Mouse (Mus musculus): ENCODE results near the gene Slc16a1. TPM values are rescaled to one million over a fixed set of nuclear protein-coding genes. Genes with fewer than 3 reads are reported as not detected.

Gene Slc16a1
- polyA plus RNA-seq, 1 experiment from 2014 or later = 45.1 TPM

GRCm38 (mm10) chr3:104636491-104636890, 2.0 kb upstream of the Slc16a1 start:
- Histone ChIP-seq H3K4me1 (replicated peaks; ENCODE audit: control insufficient read depth, insufficient read depth, low read length) (peaks cover 3% of the 10 kb centered on the region; the same call in 1 of the 2 replicates), H3K27ac (ENCODE audit: low read depth, low read length) (no peak overlapping the region), H3K9ac (ENCODE audit: low read length) (no peak overlapping the region), H3K36me3 (ENCODE audit: control insufficient read depth, insufficient read depth, low read length) (no peaks in the 10 kb centered on the region), H3K27me3 (ENCODE audit: control insufficient read depth, insufficient read depth, low read length) (no peaks in the 10 kb centered on the region), H3K4me3 (ENCODE audit: low read depth, low read length) (no peak overlapping the region), H3K4me2 (ENCODE audit: low read depth, low read length, severe bottlenecking) (no peak overlapping the region), H3K9me3 (ENCODE audit: control insufficient read depth, low read length) (no peaks in the 10 kb centered on the region)
- WGBS = 95% methylated on average over 2 of the region's 2 CpGs
- DNase-seq (ENCODE audit: low spot score) (no peak), ATAC-seq (replicated peaks; ENCODE audit: low FRiP score) (no peak)

DNA sequence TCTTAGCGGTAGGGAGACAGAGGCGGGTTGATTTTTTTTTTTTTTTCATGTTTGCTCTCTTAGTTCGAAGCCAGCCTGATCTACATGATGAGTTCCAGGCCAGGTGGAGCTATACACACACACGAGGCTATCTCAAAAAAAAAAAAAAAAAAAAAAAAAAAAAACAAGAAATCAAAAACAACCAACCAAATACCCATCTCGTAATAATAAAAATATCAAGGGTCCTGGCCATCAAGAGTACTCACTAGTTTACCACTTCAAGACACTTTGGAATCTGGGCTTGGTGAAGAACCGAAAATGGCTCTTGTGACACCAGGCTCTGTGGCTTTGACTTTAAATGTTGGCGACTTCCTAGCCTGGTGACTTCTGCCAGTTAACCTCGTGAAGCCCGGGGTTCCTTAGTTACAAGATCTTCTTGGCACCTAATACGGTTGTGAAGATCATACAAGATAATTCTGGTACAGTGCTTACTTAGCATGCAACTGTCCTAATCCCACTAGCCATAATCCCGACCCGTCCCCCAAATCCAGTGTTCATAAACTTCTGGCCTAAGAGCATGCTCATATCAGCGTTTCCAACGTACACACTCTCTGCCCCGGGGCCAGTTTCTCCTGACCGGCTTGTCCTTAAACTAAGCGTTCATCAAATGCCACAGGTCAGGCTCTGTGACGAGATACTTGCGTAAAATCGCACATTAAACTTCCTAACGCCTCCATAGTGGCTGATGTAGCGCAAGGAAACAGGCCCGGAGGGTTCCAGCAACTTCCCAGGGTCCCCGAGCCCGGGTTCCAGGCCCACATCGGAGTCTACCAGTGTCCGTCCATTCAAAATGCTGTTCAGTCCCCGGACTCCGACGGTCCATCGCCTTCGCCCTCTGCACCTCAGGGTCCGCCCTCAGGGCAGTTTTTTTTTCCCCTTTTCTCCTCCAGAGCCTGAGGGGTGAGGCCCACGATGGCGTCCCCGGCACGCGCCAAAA, 753 bp upstream of the Slc16a1 start:
- peak; percentile 20 for ATAC-seq (replicated peaks; ENCODE audit: low FRiP score)
- no peak for DNase-seq (ENCODE audit: low spot score)
- H3K27ac ChIP-seq (ENCODE audit: low read depth, low read length) = no peak overlapping the region
- H3K4me2 ChIP-seq (ENCODE audit: low read depth, low read length, severe bottlenecking) = peak overlapping the region; percentile 82
- peaks cover 3% of the 10 kb centered on the region; the same call in 1 of the 2 replicates for H3K4me1 ChIP-seq (replicated peaks; ENCODE audit: control insufficient read depth, insufficient read depth, low read length)
- no peaks in the 10 kb centered on the region for H3K27me3 ChIP-seq (ENCODE audit: control insufficient read depth, insufficient read depth, low read length)
- WGBS = 15% methylated on average over 38 of the region's 38 CpGs
- peak overlapping the region; percentile 90 for H3K9ac ChIP-seq (ENCODE audit: low read length)
- peak overlapping the region; percentile 83 for H3K4me3 ChIP-seq (ENCODE audit: low read depth, low read length)
- no peaks in the 10 kb centered on the region for H3K36me3 ChIP-seq (ENCODE audit: control insufficient read depth, insufficient read depth, low read length)
- no peaks in the 10 kb centered on the region for H3K9me3 ChIP-seq (ENCODE audit: control insufficient read depth, low read length)

DNA sequence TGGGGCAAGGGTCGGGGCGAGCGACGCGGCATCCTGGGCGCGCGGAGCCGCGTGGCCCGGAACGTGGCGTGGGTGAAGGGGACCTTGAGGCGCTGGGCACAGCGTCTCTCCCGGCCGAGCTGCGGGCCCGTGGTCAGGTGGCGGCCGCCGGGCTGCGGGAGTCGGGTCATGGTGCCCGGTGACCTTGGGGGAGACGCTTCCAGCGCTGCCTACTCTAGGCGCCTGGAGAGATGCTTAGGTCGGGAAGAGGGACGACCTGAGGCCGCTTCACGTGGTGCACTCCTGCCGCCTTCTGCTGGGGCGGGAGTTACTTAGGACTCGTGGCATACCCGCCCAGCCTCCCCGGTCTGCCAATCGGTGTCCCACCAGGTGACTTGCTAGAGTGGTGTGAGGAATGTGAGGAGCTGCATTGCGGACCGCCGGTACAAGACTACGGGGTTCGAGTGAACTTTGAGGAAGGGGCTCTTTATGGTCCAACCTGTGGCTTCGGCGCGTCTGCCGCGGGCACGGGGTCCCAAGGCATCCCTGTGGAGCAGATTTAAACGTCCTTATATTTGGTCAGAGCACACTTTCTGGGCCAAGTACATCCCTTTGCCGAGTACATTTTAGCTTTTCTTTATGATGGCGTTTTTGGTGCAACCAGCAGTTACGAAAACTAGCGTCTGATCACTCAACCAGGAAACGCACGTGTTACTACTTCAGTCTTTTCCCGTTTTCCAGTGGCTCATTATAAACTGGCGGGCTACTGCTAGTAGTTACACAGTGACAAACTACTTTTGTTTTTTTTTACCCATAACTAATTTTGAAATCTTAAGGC, 672 bp downstream of the Slc16a1 start:
- ATAC-seq (replicated peaks; ENCODE audit: low FRiP score) (peak; percentile 60), DNase-seq (ENCODE audit: low spot score) (peak; percentile 80)
- Histone ChIP-seq H3K4me3 (ENCODE audit: low read depth, low read length) (peak overlapping the region; percentile 83), H3K9me3 (ENCODE audit: control insufficient read depth, low read length) (no peaks in the 10 kb centered on the region), H3K36me3 (ENCODE audit: control insufficient read depth, insufficient read depth, low read length) (no peaks in the 10 kb centered on the region), H3K27me3 (ENCODE audit: control insufficient read depth, insufficient read depth, low read length) (no peaks in the 10 kb centered on the region), H3K27ac (ENCODE audit: low read depth, low read length) (no peak overlapping the region), H3K4me1 (replicated peaks; ENCODE audit: control insufficient read depth, insufficient read depth, low read length) (peaks cover 3% of the 10 kb centered on the region; the same call in 1 of the 2 replicates), H3K9ac (ENCODE audit: low read length) (peak overlapping the region; percentile 90), H3K4me2 (ENCODE audit: low read depth, low read length, severe bottlenecking) (peak overlapping the region; percentile 82)
- 0% methylated on average over 54 of the region's 58 CpGs for WGBS

DNA sequence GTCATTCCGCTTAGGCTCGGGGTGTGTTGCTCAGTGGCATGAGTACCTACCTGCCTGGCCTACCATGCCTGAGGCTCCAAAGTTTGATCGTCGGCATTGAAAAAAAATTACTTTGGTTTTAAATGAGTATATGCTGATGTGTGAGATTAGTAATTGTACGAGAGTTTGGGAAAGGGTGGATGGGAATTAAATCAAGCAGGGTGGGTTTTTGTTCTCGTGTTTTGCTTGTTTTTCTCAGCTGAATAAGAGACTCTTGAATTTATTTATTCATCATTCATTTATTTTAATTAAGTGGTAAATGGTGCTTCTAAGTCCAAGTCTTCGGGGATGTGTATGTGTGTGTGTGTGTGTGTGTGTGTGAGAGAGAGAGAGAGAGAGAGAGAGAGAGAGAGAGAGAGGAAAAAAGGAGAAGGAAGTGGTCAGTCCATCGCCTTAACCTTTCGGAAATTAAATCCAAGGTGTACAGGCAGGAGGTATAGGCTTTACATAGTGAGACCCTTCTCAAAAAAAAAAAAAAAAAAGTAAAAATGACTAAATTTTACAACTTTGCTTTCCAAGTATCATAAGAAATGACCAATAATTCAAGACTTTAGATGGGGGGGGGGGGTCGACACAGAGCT, 1.4 kb downstream of the Slc16a1 start:
- Histone ChIP-seq H3K36me3 (ENCODE audit: control insufficient read depth, insufficient read depth, low read length) (no peaks in the 10 kb centered on the region), H3K9me3 (ENCODE audit: control insufficient read depth, low read length) (no peaks in the 10 kb centered on the region), H3K27me3 (ENCODE audit: control insufficient read depth, insufficient read depth, low read length) (no peaks in the 10 kb centered on the region), H3K4me3 (ENCODE audit: low read depth, low read length) (peak overlapping the region; percentile 83), H3K9ac (ENCODE audit: low read length) (peak overlapping the region; percentile 90; the same call in 1 of the 2 replicates), H3K4me2 (ENCODE audit: low read depth, low read length, severe bottlenecking) (peak overlapping the region; percentile 82), H3K27ac (ENCODE audit: low read depth, low read length) (no peak overlapping the region), H3K4me1 (replicated peaks; ENCODE audit: control insufficient read depth, insufficient read depth, low read length) (peaks cover 3% of the 10 kb centered on the region; the same call in 1 of the 2 replicates)
- ATAC-seq (replicated peaks; ENCODE audit: low FRiP score) (no peak), DNase-seq (ENCODE audit: low spot score) (no peak)
- WGBS = 15% methylated on average over 10 of the region's 10 CpGs

GRCm38 (mm10) chr3:104640855-104641254, 2.4 kb downstream of the Slc16a1 start:
- peaks cover 3% of the 10 kb centered on the region; the same call in 1 of the 2 replicates for H3K4me1 ChIP-seq (replicated peaks; ENCODE audit: control insufficient read depth, insufficient read depth, low read length)
- H3K27me3 ChIP-seq (ENCODE audit: control insufficient read depth, insufficient read depth, low read length) = no peaks in the 10 kb centered on the region
- no peak overlapping the region for H3K27ac ChIP-seq (ENCODE audit: low read depth, low read length)
- ATAC-seq (replicated peaks; ENCODE audit: low FRiP score) (no peak), DNase-seq (ENCODE audit: low spot score) (no peak)
- H3K9me3 ChIP-seq (ENCODE audit: control insufficient read depth, low read length) = no peaks in the 10 kb centered on the region
- no peak overlapping the region for H3K9ac ChIP-seq (ENCODE audit: low read length)
- H3K4me2 ChIP-seq (ENCODE audit: low read depth, low read length, severe bottlenecking) = no peak overlapping the region
- H3K36me3 ChIP-seq (ENCODE audit: control insufficient read depth, insufficient read depth, low read length) = no peaks in the 10 kb centered on the region
- H3K4me3 ChIP-seq (ENCODE audit: low read depth, low read length) = no peak overlapping the region

DNA sequence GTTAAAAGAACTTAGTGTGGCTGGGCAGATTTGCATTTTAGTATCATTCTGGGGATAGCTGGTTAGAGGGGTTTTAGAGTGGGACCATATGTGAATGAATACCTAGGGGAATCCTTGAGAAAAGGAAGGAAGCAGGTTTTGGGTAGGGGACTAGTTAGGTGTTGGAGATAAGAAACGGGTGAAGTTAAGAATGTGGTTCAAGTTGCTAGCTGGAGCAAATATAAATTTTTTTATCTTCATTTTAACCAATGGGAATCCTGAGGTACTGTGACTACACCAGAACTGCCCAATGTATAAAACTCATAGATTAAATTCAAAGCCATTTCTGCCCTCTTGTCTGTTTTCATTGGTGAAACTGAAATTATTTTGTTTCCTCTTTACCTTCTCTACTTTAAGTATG, 2.8 kb downstream of the Slc16a1 start:
- no peaks in the 10 kb centered on the region for H3K27me3 ChIP-seq (ENCODE audit: control insufficient read depth, insufficient read depth, low read length)
- no peaks in the 10 kb centered on the region for H3K9me3 ChIP-seq (ENCODE audit: control insufficient read depth, low read length)
- ATAC-seq (replicated peaks; ENCODE audit: low FRiP score) = no peak
- no peak overlapping the region for H3K4me2 ChIP-seq (ENCODE audit: low read depth, low read length, severe bottlenecking)
- 88% methylated on average over 1 of the region's 1 CpGs for WGBS
- H3K36me3 ChIP-seq (ENCODE audit: control insufficient read depth, insufficient read depth, low read length) = no peaks in the 10 kb centered on the region
- H3K27ac ChIP-seq (ENCODE audit: low read depth, low read length) = no peak overlapping the region
- no peak overlapping the region for H3K4me3 ChIP-seq (ENCODE audit: low read depth, low read length)
- H3K4me1 ChIP-seq (replicated peaks; ENCODE audit: control insufficient read depth, insufficient read depth, low read length) = peaks cover 3% of the 10 kb centered on the region; the same call in 1 of the 2 replicates
- no peak overlapping the region for H3K9ac ChIP-seq (ENCODE audit: low read length)
- no peak for DNase-seq (ENCODE audit: low spot score)

DNA sequence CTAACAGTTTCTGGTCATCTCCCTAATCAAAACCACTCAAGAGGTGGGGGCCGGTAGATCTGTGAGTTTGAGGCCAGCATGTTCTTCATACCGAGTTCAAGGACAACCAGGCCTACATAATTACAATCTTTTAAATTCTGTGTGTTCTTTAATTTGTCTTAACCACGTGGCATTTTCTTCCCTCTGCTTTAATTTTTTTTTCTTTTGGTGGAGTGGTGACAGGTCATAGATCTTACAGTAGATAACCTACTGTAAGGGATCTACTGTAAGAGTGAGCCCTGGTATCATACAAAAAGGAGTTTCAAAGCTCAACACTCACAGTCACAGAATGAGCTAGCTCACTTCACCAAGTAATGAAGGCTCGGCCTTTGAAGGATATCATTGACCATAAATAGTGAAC, 4.6 kb downstream of the Slc16a1 start:
- no peak overlapping the region for H3K4me3 ChIP-seq (ENCODE audit: low read depth, low read length)
- DNase-seq (ENCODE audit: low spot score) = no peak
- H3K27me3 ChIP-seq (ENCODE audit: control insufficient read depth, insufficient read depth, low read length) = no peaks in the 10 kb centered on the region
- WGBS = 82% methylated on average over 4 of the region's 4 CpGs
- H3K4me2 ChIP-seq (ENCODE audit: low read depth, low read length, severe bottlenecking) = no peak overlapping the region
- H3K9me3 ChIP-seq (ENCODE audit: control insufficient read depth, low read length) = no peaks in the 10 kb centered on the region
- no peak overlapping the region for H3K27ac ChIP-seq (ENCODE audit: low read depth, low read length)
- H3K4me1 ChIP-seq (replicated peaks; ENCODE audit: control insufficient read depth, insufficient read depth, low read length) = peaks cover 3% of the 10 kb centered on the region; the same call in 1 of the 2 replicates
- H3K36me3 ChIP-seq (ENCODE audit: control insufficient read depth, insufficient read depth, low read length) = no peaks in the 10 kb centered on the region
- H3K9ac ChIP-seq (ENCODE audit: low read length) = no peak overlapping the region
- ATAC-seq (replicated peaks; ENCODE audit: low FRiP score) = no peak

DNA sequence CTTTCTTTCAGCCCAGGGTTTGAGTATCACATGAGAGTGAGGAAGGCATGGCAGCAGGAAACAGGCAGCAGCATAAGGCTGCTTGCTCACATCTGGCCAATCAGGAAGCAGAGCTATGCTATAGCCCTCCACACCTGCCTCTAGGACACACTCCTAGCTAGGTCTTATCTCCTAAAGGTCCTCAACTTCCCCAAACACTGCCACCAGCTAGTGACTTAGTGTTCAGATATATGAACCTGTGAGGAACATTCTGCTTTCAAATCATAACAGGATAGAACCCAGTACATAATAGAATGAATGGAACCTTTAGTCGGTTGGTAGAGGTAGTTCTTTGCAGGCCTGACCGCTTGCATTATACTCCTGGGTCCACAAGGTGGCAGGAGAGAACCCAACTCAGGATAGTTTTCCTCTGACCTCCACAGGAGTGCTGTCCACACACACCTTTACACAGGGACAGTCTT, 5.4 kb downstream of the Slc16a1 start:
- ATAC-seq (replicated peaks; ENCODE audit: low FRiP score) (no peak; the same call in 1 of the 2 replicates), DNase-seq (ENCODE audit: low spot score) (peak; percentile 59)
- Histone ChIP-seq H3K4me1 (replicated peaks; ENCODE audit: control insufficient read depth, insufficient read depth, low read length) (peaks cover 3% of the 10 kb centered on the region; the same call in 1 of the 2 replicates), H3K27me3 (ENCODE audit: control insufficient read depth, insufficient read depth, low read length) (no peaks in the 10 kb centered on the region), H3K4me3 (ENCODE audit: low read depth, low read length) (no peak overlapping the region), H3K9ac (ENCODE audit: low read length) (no peak overlapping the region), H3K4me2 (ENCODE audit: low read depth, low read length, severe bottlenecking) (no peak overlapping the region), H3K27ac (ENCODE audit: low read depth, low read length) (no peak overlapping the region), H3K9me3 (ENCODE audit: control insufficient read depth, low read length) (no peaks in the 10 kb centered on the region), H3K36me3 (ENCODE audit: control insufficient read depth, insufficient read depth, low read length) (no peaks in the 10 kb centered on the region)
- 10% methylated on average over 2 of the region's 2 CpGs for WGBS
